Mouse (Mus musculus): ENCODE data around the gene Aftph. TPM values are rescaled to one million over a fixed set of nuclear protein-coding genes. Genes with fewer than 3 reads are reported as not detected.
A peak's percentile ranks its signal among the peaks of the same experiment; 100 is the strongest.

Aftph gene
- polyA plus RNA-seq, 1 experiment: 41.0 TPM

DNA sequence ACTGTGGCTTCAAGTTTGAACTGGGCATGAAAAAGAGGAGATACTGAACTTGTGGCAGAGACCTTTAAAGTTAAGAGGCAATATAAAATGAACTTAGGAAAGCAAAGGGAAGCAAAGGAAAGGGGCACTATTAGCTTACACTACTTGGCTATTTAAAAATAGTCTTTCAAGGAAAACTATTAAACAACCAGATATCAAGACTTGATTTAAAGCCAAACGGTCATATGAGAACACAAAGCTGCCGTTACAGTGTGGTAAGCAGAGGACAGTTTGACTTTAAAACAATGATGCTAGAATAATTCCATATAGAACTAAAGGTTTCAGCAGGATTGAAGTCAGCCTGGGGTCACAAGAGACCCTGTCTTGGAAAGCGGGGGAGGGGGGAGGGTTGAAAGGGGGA is 7.3 kb downstream of the Aftph start:
- Histone ChIP-seq H3K4me1 (ENCODE audit: control insufficient read depth, insufficient read depth, low read length) (peaks cover 12% of the 10 kb centered on the region), H3K4me3 (replicated peaks; ENCODE audit: extremely low read depth, low read depth, low read length) (no peak overlapping the region)
- no peak for DNase-seq
- TF ChIP-seq POLR2A (IDR thresholded peaks at IDR 0.05; ENCODE audit: borderline replicate concordance, extremely low read depth, low read depth, low read length) (no peak), CTCF (IDR thresholded peaks at IDR 0.05; ENCODE audit: insufficient read depth, low read length) (no peak)
- WGBS: 39% methylated on average over 3 of the region's 3 CpGs

DNA sequence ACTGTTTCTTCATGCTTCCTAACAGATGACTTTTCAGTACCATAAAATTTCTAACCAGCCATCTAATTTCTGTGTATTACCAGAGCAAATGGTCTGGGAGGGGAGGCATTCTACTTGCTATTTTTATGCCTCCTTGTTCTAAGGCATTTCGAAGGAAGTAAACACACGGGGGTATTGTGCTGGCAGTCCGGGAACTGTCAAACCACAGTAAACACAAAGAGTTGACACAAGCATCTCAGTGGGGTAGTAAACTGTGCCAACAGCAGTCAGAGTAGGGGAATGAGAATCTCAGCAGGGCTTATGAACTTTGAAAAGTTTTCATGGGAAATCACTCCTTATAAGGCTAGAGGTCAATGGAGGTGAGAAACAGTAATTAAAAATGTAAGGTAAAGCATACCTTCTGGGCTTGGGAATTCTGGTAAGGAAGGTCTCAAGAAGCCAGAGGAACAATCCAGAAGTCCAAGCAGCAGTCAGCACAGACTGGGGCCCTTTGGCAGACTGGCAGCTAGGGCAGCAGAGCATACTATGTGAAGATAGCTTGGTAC is 7.8 kb downstream of the Aftph start:
- H3K4me1 ChIP-seq (ENCODE audit: control insufficient read depth, insufficient read depth, low read length): peaks cover 11% of the 10 kb centered on the region
- no peak overlapping the region for H3K4me3 ChIP-seq (replicated peaks; ENCODE audit: extremely low read depth, low read depth, low read length)
- DNase-seq: no peak
- 5% methylated on average over 3 of the region's 3 CpGs for WGBS
- TF ChIP-seq CTCF (IDR thresholded peaks at IDR 0.05; ENCODE audit: insufficient read depth, low read length) (no peak), POLR2A (IDR thresholded peaks at IDR 0.05; ENCODE audit: borderline replicate concordance, extremely low read depth, low read depth, low read length) (no peak)

- no peak for DNase-seq
- no peak overlapping the region for H3K4me3 ChIP-seq (replicated peaks; ENCODE audit: extremely low read depth, low read depth, low read length)
- WGBS: 59% methylated on average over 1 of the region's 1 CpGs
- TF ChIP-seq POLR2A (IDR thresholded peaks at IDR 0.05; ENCODE audit: borderline replicate concordance, extremely low read depth, low read depth, low read length) (no peak), CTCF (IDR thresholded peaks at IDR 0.05; ENCODE audit: insufficient read depth, low read length) (no peak)
- peaks cover 11% of the 10 kb centered on the region for H3K4me1 ChIP-seq (ENCODE audit: control insufficient read depth, insufficient read depth, low read length)
These were observed 12.0 kb downstream of the Aftph start for GRCm38 (mm10) chr11:20729403-20729802.

DNA sequence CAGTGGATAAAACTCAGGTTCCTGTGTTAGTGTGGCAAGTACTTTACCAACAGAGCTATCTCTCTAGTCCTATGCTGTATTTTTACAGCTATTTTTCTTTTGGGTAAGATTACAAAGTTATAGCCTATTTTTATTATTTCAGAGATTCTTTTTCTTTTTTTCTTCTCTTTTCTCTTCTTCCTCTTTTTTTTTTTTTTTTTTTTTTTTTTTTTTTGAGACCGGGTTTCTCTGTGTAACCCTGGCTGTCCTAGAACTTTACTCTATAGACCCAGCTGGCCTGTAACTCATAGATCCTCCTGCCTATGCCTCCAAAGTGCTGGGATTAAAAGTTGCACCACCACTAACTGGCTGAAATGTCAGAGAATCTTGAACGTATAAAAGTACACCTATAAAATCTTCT is 13.3 kb downstream of the Aftph start:
- H3K4me3 ChIP-seq (replicated peaks; ENCODE audit: extremely low read depth, low read depth, low read length): no peak overlapping the region
- DNase-seq: no peak
- WGBS: 79% methylated on average over 2 of the region's 2 CpGs
- peaks cover 9% of the 10 kb centered on the region for H3K4me1 ChIP-seq (ENCODE audit: control insufficient read depth, insufficient read depth, low read length)
- TF ChIP-seq CTCF (IDR thresholded peaks at IDR 0.05; ENCODE audit: insufficient read depth, low read length) (no peak), POLR2A (IDR thresholded peaks at IDR 0.05; ENCODE audit: borderline replicate concordance, extremely low read depth, low read depth, low read length) (no peak)

DNA sequence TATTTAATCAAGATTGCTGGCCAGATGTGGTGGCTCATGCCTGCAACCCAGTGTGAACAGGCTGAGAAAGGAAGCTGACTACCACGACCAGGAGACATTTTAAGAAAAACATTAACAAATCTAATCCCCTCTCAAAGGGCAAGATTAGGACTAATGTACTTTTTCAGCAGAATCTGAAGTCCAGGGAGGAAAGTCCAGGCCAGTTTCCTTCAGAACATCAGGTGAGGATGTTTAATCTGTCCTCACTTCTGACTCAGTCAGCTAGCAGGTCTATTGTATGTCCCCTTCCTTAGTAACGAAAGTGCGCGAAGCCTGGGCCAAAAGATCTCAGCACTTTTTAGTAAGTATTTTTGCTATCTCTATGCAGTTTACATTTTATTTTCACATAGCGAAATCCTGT is 17.8 kb downstream of the Aftph start:
- TF ChIP-seq POLR2A (IDR thresholded peaks at IDR 0.05; ENCODE audit: borderline replicate concordance, extremely low read depth, low read depth, low read length) (no peak), CTCF (IDR thresholded peaks at IDR 0.05; ENCODE audit: insufficient read depth, low read length) (no peak)
- no peak overlapping the region for H3K4me3 ChIP-seq (replicated peaks; ENCODE audit: extremely low read depth, low read depth, low read length)
- WGBS: 66% methylated on average over 5 of the region's 5 CpGs
- peaks cover 6% of the 10 kb centered on the region for H3K4me1 ChIP-seq (ENCODE audit: control insufficient read depth, insufficient read depth, low read length)
- no peak for DNase-seq

GRCm38 (mm10) chr11:20712068-20712671 is 29.2 kb downstream of the Aftph start:
- 54% methylated on average over 9 of the region's 9 CpGs for WGBS
- H3K4me3 ChIP-seq (replicated peaks; ENCODE audit: extremely low read depth, low read depth, low read length): no peak overlapping the region
- no peak for DNase-seq
- no peaks in the 10 kb centered on the region; the same call in 1 of the 2 replicates for H3K4me1 ChIP-seq (ENCODE audit: control insufficient read depth, insufficient read depth, low read length)
- no peak for TF ChIP-seq CTCF (IDR thresholded peaks at IDR 0.05; ENCODE audit: insufficient read depth, low read length)
- TF ChIP-seq POLR2A (IDR thresholded peaks at IDR 0.05; ENCODE audit: borderline replicate concordance, extremely low read depth, low read depth, low read length): no peak

GRCm38 (mm10) chr11:20691000-20691399 is 50.4 kb downstream of the Aftph start:
- WGBS: 11% methylated on average over 4 of the region's 4 CpGs
- Histone ChIP-seq H3K4me3 (replicated peaks; ENCODE audit: extremely low read depth, low read depth, low read length) (no peak overlapping the region), H3K4me1 (ENCODE audit: control insufficient read depth, insufficient read depth, low read length) (no peaks in the 10 kb centered on the region)
- TF ChIP-seq POLR2A (IDR thresholded peaks at IDR 0.05; ENCODE audit: borderline replicate concordance, extremely low read depth, low read depth, low read length): no peak
- peak; percentile 92 for TF ChIP-seq CTCF (IDR thresholded peaks at IDR 0.05; ENCODE audit: insufficient read depth, low read length)
- DNase-seq: peak; percentile 41

- Histone ChIP-seq H3K4me1 (ENCODE audit: control insufficient read depth, insufficient read depth, low read length) (no peaks in the 10 kb centered on the region), H3K4me3 (replicated peaks; ENCODE audit: extremely low read depth, low read depth, low read length) (no peak overlapping the region)
- no peak for TF ChIP-seq CTCF (IDR thresholded peaks at IDR 0.05; ENCODE audit: insufficient read depth, low read length)
- 82% methylated on average over 5 of the region's 5 CpGs for WGBS
- DNase-seq: no peak
These were observed 59.7 kb downstream of the Aftph start for GRCm38 (mm10) chr11:20681679-20682078.

GRCm38 (mm10) chr11:20680781-20681180 is 60.6 kb downstream of the Aftph start:
- 87% methylated on average over 5 of the region's 5 CpGs for WGBS
- DNase-seq: no peak
- H3K4me1 ChIP-seq (ENCODE audit: control insufficient read depth, insufficient read depth, low read length): no peaks in the 10 kb centered on the region
- H3K4me3 ChIP-seq (replicated peaks; ENCODE audit: extremely low read depth, low read depth, low read length): no peak overlapping the region
- no peak for TF ChIP-seq POLR2A (IDR thresholded peaks at IDR 0.05; ENCODE audit: borderline replicate concordance, extremely low read depth, low read depth, low read length)
- TF ChIP-seq CTCF (IDR thresholded peaks at IDR 0.05; ENCODE audit: insufficient read depth, low read length): no peak

- DNase-seq: no peak
These were observed 62.0 kb downstream of the Aftph start for GRCm38 (mm10) chr11:20679396-20679795.

More at GRCm38 (mm10) chr11:20679396-20679795, 62.0 kb downstream of the Aftph start:
- WGBS: 82% methylated on average over 2 of the region's 2 CpGs
- Histone ChIP-seq H3K4me1 (ENCODE audit: control insufficient read depth, insufficient read depth, low read length) (no peaks in the 10 kb centered on the region), H3K4me3 (replicated peaks; ENCODE audit: extremely low read depth, low read depth, low read length) (no peak overlapping the region)
- TF ChIP-seq POLR2A (IDR thresholded peaks at IDR 0.05; ENCODE audit: borderline replicate concordance, extremely low read depth, low read depth, low read length): no peak
- no peak for TF ChIP-seq CTCF (IDR thresholded peaks at IDR 0.05; ENCODE audit: insufficient read depth, low read length)
